Mouse (Mus musculus): ENCODE results near the gene Xlr4a. TPM values are rescaled to one million over a fixed set of nuclear protein-coding genes. Genes with fewer than 3 reads are reported as not detected.
A peak's percentile ranks its signal among the peaks of the same experiment; 100 is the strongest.
"Not testable (repeated sequence)": the region's sequence is repeated elsewhere in the genome, so short reads cannot be mapped to it uniquely, and the experiment has no call there.

Gene Xlr4a
- polyA plus RNA-seq (2017; shearing (Covaris generic)) = 100 to 1,000 TPM; 107 to 143 (median 134) TPM

DNA sequence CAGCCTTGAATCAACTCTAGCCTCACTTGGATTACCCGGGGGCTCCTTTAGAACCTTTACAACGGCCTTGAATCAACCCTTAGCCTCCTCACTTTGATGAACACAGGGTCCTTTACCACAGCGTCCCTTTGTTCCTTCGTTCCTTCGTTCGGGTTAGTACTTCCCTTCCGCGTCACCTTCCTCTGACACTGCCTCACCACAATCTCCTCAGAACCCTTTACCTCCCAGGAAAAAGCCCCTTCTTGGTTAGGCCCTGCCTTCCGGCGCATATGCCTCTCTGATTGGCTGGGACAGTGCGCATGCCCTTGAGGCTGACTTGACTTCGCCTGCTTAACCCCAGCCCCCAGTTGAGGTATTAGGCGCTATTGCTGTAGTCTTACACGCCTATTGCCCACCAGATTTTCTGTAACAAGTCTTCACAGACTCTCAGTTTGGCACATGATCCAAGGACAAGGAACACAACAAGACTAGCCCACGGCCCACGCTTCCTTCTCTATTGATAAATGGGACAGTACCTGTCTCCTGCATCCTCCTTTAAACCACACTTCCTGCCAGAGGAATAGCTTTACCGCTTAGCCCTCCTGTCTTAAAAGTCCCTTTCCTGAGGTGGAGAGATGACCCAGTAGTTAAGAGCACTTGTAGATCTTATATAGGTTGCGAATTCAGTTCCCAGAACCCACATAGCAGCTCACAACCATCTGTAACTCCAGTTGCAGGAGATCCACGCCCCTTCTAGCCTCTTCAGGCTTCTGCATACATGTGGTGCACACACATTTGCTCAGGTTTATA, at the start of gene Xlr4a:
Gene Xlr4a (minus strand): TSS at position 212 of the 789 bp plus-strand sequence.
- peak; percentile 48 for ATAC-seq

DNA sequence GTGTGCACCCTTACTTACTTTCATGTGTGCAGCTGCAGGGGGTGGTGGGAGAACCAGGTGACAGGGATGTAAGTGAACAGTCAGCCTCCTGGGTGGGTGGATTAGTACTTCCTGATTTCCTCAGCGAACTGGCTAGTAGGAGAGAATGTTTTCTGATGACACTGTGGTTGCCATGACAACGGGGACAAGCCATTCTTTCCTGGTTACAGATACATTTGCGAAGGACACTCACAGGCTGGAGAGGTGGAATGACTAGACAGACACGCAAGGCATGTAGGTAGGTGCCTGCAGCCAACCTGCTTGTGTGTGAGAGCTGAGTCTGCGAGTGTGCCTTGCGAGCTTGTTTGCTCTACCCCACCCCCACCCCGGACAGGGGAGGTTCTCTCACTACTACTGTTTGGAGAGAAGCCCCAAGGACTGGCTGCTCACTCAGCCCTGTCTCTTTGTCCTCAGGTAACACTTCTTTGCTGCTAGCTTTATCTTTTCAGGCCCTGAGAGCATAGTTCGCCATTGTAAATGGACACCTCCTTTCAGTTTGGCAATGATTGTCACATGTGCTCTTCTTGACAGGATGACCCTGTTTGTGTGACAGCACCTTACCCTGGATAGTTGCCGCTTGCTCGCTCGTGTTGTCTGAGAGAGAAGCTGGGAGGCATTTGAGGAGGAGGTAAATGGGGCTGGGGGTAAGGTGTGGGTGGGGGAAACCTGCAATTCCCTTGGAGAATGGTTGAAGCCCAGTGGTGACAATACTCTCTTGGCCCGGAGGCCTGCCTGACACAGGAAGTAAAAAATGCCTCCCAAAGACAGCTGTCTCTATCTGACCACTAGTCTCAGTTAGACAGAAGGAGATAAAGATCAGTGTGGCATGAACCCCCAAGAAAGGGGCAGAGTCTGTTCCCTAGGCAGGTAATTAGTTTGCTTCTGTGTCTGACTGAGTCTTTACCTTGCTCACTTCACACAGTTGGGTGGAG, 40.9 kb upstream of the Xlr4a start:
- ATAC-seq = peak; percentile 70

DNA sequence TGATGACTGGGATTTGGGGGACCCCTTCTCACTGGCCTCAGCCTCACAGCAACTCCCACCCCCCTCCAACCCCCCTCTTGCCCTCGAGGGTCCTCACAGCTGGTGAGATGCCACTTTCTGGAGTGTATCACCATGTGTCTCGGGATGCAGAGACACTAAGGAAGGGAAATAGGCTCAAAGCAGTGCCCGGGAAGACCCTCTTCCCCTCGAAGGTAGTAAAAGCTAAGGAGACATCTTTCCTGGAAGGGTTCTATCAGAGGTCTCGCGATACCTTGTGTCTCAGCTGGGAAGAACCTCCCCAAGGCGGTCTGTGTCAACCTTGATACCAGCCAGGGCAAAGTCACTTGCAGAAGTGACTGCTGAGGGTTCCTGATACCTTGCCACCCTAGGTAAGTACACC, 34.5 kb upstream of the Xlr4a start, which contains the start of gene Gm14685:
Gene Gm14685 (plus strand): TSS at position 301 of the 400 bp plus-strand sequence.
- not testable (repeated sequence) for ATAC-seq

DNA sequence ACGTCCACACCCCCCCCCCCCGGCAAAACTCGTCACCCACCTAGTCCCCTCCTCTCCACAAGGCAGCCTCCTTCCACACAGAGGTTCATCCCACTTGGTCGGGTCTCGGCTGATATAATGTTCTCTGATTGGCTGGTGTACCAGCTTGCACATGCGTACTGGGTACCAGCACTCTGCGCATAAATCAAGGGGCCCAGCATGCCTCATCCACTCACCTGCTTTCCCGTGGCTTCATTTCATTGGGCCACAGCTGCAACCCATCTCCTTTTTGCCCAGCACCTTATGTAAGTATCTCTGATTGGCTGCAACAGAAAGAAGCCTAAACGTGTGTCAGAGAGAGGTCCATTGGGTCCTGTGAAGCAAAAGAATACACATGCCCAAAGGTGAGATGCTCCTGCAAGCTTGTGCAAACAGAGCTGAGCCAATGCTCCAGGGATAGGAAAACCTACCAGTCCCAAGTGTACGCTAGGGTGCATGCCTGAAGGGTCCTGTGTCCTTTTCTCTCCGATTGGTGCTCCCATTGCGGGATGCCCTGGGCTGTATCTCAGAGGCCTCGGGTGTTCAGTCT, 14.7 kb upstream of the Xlr4a start, which contains the start of gene Xlr3a:
Gene Xlr3a (minus strand): TSS at position 155 of the 568 bp plus-strand sequence.
- ATAC-seq = not testable (repeated sequence)

DNA sequence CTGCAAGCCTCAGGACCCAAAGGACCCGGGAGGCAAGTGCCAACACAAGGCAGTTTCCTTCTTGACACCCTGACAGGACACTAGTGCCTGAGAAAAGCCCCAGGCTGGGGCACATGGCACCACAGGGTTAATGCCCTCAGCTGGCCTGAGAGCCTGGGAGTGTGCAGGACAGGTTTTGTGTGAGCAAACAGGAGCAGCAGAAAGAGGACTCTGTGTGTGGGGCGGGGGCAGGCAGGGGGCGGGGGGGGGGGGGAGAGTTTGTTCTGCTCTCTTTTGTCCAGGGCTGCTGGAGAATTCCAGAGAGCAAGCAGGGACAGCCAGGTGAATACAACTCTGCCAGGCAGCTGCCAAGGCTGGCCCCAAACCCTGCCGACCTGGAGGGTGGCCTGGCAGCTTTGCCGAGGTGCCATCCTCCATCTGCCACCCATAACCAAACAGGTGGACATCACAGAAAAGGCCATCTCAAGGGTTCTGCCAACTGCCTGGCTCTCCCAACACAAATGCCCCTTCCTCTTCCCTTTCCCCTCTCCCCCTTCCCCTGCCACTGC, 15.4 kb downstream of the Xlr4a start:
- not testable (repeated sequence) for ATAC-seq

GRCm38 (mm10) chrX:73064415-73064793, 17.9 kb downstream of the Xlr4a start, which contains the start of gene Pnma3:
TSS of gene Pnma3 (plus strand) at chrX:73064787.
- no peak for ATAC-seq

DNA sequence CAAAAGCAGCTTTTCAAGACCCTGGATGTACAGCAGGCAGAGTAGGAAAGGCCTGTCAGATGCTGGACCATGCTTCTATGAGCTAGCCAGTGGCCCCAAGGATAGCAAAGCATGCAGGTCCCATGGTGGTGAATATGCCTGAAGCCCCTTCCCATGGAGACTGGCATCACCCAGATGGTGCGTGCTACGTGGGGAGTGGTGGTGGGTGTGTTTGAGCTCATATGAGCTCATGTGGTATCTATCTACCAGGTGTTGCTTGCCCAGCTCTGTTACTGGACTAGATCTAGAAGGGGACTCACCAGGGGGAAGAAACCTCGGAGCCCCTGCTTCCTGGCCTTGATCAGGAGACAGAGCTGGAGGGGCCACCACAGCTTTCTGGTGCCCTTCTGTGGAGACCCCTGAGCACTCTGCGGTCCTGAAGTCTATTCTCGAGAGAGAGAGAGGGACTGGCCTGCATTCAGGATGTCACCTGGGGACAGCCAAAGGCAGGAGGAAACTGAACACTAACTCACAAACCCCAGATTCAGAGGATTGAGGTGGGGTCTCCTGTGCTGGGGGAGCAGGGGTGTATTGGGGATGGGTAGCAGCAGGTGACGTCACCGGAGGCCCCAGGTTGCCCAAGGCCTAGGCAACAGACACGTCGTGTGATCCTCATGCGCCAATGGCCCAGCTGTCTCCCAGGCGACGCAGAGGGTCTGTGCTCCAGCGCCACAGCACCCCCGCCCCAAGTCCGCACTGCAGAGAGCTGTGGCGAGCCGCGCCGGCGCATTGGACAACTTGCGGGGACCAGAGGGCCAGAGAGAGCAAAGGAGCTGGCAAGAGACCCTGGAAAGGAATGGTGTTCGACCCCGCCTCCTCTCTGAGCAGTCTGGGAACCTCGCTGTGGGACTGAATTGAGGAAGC, 18.5 kb downstream of the Xlr4a start:
- ATAC-seq = no peak

DNA sequence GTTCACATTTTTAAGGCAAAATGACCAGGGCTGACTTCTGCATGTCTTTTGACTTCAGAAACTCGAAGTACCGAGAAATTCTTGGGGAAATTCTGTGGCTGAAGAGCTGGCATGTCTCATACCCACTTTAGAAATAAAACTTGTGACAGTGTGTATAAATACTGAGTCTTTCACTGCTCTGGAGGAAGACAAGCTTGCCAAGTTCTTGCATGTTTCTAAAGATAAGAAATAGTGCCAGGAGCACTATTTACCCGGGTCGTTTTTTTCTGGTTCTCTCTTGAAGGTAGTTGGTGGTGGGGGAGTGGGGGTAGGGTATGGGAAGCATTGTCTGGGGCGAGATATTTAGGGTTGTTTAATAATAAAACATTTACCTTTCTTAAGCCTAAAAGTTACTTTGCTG, 20.0 kb downstream of the Xlr4a start:
- no peak for ATAC-seq

DNA sequence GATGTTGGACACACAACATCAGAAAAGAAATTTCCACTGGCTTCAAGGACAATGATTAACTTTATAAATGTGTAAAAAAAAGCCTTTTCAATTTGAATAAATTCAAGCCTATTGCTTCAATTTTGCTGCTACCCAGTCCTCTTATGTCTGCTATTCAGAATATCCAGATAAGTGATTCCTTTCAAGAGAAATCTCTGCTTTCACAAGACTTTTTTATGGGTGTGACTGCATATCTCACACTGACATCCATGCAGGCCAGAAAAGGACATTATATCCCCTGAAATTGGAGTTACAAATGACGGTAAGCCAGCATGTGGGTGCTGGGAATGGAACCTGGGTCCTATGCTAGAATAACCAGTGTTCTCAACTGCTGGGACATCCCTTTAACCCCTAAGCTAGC, 20.8 kb downstream of the Xlr4a start:
- no peak for ATAC-seq

DNA sequence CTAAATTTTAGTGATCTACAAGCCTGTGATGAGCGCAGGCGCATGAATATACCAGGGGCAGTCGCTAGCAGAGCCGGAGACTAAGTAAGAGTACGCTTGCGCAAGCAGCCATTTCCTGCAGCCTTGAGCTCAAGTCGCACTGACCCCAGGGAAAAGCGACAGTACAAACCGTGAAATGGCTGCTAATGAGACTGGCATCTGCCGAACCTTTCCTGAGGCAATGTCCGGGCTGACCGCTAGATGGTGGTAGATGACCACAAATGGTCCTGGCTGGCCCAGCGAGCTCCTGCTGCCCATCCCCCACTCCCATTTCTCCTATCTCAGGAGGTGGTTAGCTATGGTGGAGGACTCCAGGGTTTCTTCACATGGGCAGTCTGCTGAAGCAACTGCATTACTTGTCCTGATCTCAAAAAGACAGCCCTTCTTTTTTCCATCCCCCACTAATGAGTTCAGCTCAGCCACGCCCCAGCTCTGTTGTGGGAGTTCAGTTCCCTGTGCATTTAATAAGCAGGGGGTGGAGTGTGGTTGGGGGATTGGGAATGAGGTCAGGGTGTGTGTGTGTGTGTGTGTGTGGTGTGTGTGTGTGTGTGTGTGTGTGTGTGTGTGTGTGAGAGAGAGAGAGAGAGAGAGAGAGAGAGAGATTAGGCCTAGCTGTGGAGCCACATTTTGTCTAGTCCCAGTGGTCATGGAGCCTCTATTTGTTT, 28.3 kb downstream of the Xlr4a start:
- peak; percentile 96 for ATAC-seq

- ATAC-seq = no peak
Measured at GRCm38 (mm10) chrX:73039666-73040065, 42.6 kb downstream of the Xlr4a start.

GRCm38 (mm10) chrX:73038831-73039230, 43.4 kb downstream of the Xlr4a start:
- ATAC-seq = no peak

DNA sequence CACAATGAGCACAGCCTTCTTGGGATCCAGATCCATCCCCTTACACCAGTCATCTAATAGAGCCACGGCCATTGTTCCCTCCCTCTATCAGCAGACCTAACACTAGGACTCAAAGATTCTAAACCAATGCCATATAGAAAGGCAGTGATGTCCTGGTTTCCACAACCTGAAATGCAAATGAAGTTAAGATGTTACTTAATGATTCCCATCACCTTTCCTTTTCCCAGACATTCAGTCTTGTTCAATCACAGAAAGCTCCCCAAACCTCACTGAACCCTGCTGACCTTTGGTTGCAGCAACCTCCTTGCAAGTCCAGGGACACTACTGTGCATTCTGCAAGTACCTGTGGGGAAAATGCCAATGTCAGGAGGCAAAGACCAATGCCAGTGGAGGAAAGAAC, 45.3 kb downstream of the Xlr4a start, which contains the start of gene Pnma5:
Gene Pnma5 (minus strand): TSS at position 101 of the 400 bp plus-strand sequence.
- no peak for ATAC-seq

Other genes starting within 250 kb of the Xlr4a start
- 100 to 1,000 TPM; 141 to 162 (median 151) TPM for gene Cetn2, start 164.1 kb downstream of the Xlr4a start, polyA plus RNA-seq (2017; shearing (Covaris generic))
- 10 to 100 TPM; 22.2 to 33.4 (median 27.8) TPM for gene Nsdhl, start 163.9 kb downstream of the Xlr4a start, polyA plus RNA-seq (2017; shearing (Covaris generic))
- gene Zfp185, start 95.1 kb downstream of the Xlr4a start, polyA plus RNA-seq (2017; shearing (Covaris generic)) = not detected
- gene Pnma5, start 45.4 kb downstream of the Xlr4a start, polyA plus RNA-seq (2017; shearing (Covaris generic)) = not detected
- not detected for gene Pnma3, start 17.7 kb downstream of the Xlr4a start, polyA plus RNA-seq (2017; shearing (Covaris generic))
- 1 to 10 TPM in 1 of 3 experiments, under 1 TPM in 1, not detected in 1; 0.46 to 2.5 TPM for gene Xlr3a, start 14.6 kb upstream of the Xlr4a start, polyA plus RNA-seq (2017; shearing (Covaris generic))
- gene Gm14685, start 34.6 kb upstream of the Xlr4a start, polyA plus RNA-seq (2017; shearing (Covaris generic)) = not detected
- gene Xlr5b, start 66.3 kb upstream of the Xlr4a start, polyA plus RNA-seq (2017; shearing (Covaris generic)) = not detected
- not detected for gene DXBay18, start 67.0 kb upstream of the Xlr4a start, polyA plus RNA-seq (2017; shearing (Covaris generic))
- gene Spin2d, start 94.5 kb upstream of the Xlr4a start, polyA plus RNA-seq (2017; shearing (Covaris generic)) = not detected
- 10 to 100 TPM in 2 of 3 experiments, under 1 TPM in 1; 0.69 to 13.8 (median 11.1) TPM for gene Xlr3b, start 109.7 kb upstream of the Xlr4a start, polyA plus RNA-seq (2017; shearing (Covaris generic))
- gene Xlr4b, start 131.9 kb upstream of the Xlr4a start, polyA plus RNA-seq (2017; shearing (Covaris generic)) = 100 to 1,000 TPM; 158 to 187 (median 175) TPM
- gene F8a, start 145.8 kb upstream of the Xlr4a start, polyA plus RNA-seq (2017; shearing (Covaris generic)) = 1 to 10 TPM; 1.5 to 2.1 (median 1.8) TPM
- 100 to 1,000 TPM in 2 of 3 experiments, 10 to 100 TPM in 1; 76.9 to 140 (median 112) TPM for gene Xlr4c, start 160.7 kb upstream of the Xlr4a start, polyA plus RNA-seq (2017; shearing (Covaris generic))
- gene Xlr3c, start 182.9 kb upstream of the Xlr4a start, polyA plus RNA-seq (2017; shearing (Covaris generic)) = not detected
- under 1 TPM in 1 of 3 experiments, not detected in 2; 0.43 TPM for gene Xlr5a, start 210.5 kb upstream of the Xlr4a start, polyA plus RNA-seq (2017; shearing (Covaris generic))
- gene Xlr5c, start 210.5 kb upstream of the Xlr4a start, polyA plus RNA-seq (2017; shearing (Covaris generic)) = under 1 TPM in 1 of 3 experiments, not detected in 2; 0.53 TPM

Data from inflammation-experienced regulatory T-cells, adult 6 months (primary cell).